Mouse (Mus musculus) heart, postnatal 0 days (tissue): ENCODE data around the gene Lgals7.

Experiments
- CTCF ChIP-seq: IDR thresholded peaks from 2 replicates; pipeline ENCODE4 v1.5.1; 2016; ENCODE audit warnings: antibody characterized with exemption, control low read depth, low read depth
- EP300 ChIP-seq: IDR thresholded peaks from 2 replicates; pipeline ENCODE4 v1.6.1; 2016; ENCODE audit warnings: antibody characterized with exemption, low read depth

DNA sequence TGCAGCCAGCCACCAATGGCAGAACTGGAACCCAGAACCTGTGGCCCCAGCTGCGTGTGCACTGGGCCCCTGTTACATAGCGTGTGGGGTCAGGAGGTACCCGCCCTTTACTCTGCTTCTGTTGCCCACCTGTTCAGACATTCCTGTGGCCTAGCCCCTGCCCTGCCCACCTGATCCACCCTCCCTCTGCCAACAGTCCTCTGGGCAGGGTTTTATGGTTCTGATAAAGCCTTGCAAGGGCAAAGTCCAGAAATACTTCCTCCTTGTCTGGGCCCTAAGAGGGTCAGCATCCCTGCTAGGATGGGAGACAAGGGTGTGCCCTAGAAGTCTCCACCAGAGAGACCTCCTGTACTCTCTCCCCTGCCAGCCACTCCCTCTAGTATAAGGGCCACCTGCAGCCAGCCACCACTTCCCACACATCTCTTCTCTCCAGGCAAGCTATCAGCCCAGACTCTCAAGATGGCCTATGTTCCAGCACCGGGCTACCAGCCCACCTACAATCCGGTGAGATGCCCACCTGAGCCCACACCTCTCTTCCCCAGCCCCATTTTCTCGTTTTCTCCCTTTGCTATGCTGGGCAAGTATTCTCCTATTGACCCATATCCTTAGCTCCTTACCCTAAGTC is 29.8 kb upstream of the Lgals7 start, which contains the start of gene Lgals4:
- no peak for TF ChIP-seq EP300
- no peak for TF ChIP-seq CTCF
